Mouse (Mus musculus) olfactory bulb, adult 2 months (tissue): ENCODE measurements around the gene Insm1.

ENCODE experiments used
- CTCF ChIP-seq: fragments of 200-500 bp; IDR thresholded peaks from 2 replicates; pipeline ENCODE4 v1.5.1; 2012; ENCODE audit warnings: low read depth, mild to moderate bottlenecking, low read length, moderate library complexity; ENCODE audit not compliant: insufficient read depth
- POLR2A ChIP-seq: fragments of 200-500 bp; IDR thresholded peaks from 2 replicates; pipeline ENCODE4 v1.6.1; 2012; ENCODE audit warnings: mild to moderate bottlenecking, low read depth, low read length, moderate library complexity; ENCODE audit not compliant: insufficient read depth

DNA sequence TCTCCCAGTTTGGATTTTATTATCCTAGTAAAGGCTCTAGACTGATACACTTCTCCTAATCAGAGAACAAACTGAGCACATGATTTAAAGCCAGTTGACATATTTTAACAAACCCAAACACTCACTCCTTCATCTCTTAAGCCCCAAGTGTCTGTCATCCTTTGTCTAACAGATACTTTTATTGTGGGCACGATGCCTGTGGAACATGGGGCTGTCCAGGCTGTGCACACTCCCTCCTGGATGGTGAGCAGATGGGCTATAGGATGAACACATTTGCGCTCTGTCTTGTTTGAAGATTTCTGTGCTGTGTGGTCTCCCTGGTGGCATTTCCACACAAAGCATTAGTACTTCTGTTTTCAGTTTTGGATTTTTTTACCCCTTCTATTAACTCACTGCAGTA, 6.7 kb downstream of the Insm1 start:
- TF ChIP-seq POLR2A, result no peak
- no peak for TF ChIP-seq CTCF
